Mouse (Mus musculus) megakaryocyte-erythroid progenitor cell, adult 5-6 weeks (primary cell): Measurements from ENCODE around the gene Bbox1. TPM values are rescaled to one million over a fixed set of nuclear protein-coding genes. Genes with fewer than 3 reads are reported as not detected.

Source experiments
- ATAC-seq: replicated peaks from 2 replicates; pipeline ENCODE4 v1.8.0; 2016; ENCODE audit warnings: mild to moderate bottlenecking, inconsistent platforms; ENCODE audit not compliant: severe bottlenecking, poor library complexity, low FRiP score, low TSS enrichment
- total RNA-seq, 2 experiments: library from RNA; stranded (forward) in 1 of 2; stranded (reverse) in 1 of 2; fragments of 200-1000, 215-1000 nt in 1 of 2; fragments of >200 nt in 1 of 2; fragmentation: Nextera tagmentation in 1 of 2; gene quantifications; 2 replicates each; pipeline ENCODE4 v1.2.3; 2014 to 2017

Gene Bbox1
- not detected in 2 replicates for total RNA-seq (2014; fragmentation: Nextera tagmentation)
- total RNA-seq (2017): not detected in 2 replicates

- ATAC-seq: no peak
Measured at GRCm38 (mm10) chr2:110314509-110315155, at the start of gene Bbox1. Bbox1 (minus strand) TSS chr2:110314560.

GRCm38 (mm10) chr2:110363855-110364254 lies 49.5 kb upstream of the Bbox1 start:
- ATAC-seq: no peak

- no peak for ATAC-seq
Measured at GRCm38 (mm10) chr2:110362432-110363283, 48.3 kb upstream of the Bbox1 start, which contains the start of gene Fibin. Fibin (minus strand) TSS chr2:110363183.

GRCm38 (mm10) chr2:110353302-110353970 lies 39.1 kb upstream of the Bbox1 start:
- ATAC-seq: no peak

GRCm38 (mm10) chr2:110351843-110352251 lies 37.5 kb upstream of the Bbox1 start:
- no peak for ATAC-seq

- no peak for ATAC-seq
Measured at GRCm38 (mm10) chr2:110351406-110351805, 37.0 kb upstream of the Bbox1 start.

- ATAC-seq: no peak
Measured at GRCm38 (mm10) chr2:110328953-110329352, 14.6 kb upstream of the Bbox1 start.

GRCm38 (mm10) chr2:110319949-110320348 lies 5.6 kb upstream of the Bbox1 start:
- no peak for ATAC-seq

GRCm38 (mm10) chr2:110319266-110319665 lies 4.9 kb upstream of the Bbox1 start:
- ATAC-seq: no peak

- no peak for ATAC-seq
Measured at GRCm38 (mm10) chr2:110318719-110319118, 4.4 kb upstream of the Bbox1 start.

GRCm38 (mm10) chr2:110316116-110316883 lies 1.9 kb upstream of the Bbox1 start:
- ATAC-seq: no peak

- no peak for ATAC-seq
Measured at GRCm38 (mm10) chr2:110314074-110314473, 286 bp downstream of the Bbox1 start.

GRCm38 (mm10) chr2:110313305-110313824 lies 995 bp downstream of the Bbox1 start:
- ATAC-seq: no peak

- no peak for ATAC-seq
Measured at GRCm38 (mm10) chr2:110305358-110306283, 8.7 kb downstream of the Bbox1 start.

- no peak for ATAC-seq
Measured at GRCm38 (mm10) chr2:110302261-110302660, 12.1 kb downstream of the Bbox1 start.

GRCm38 (mm10) chr2:110301314-110301713 lies 13.0 kb downstream of the Bbox1 start:
- ATAC-seq: no peak

- ATAC-seq: no peak
Measured at GRCm38 (mm10) chr2:110294927-110295326, 19.4 kb downstream of the Bbox1 start.

GRCm38 (mm10) chr2:110287959-110288358 lies 26.4 kb downstream of the Bbox1 start:
- ATAC-seq: no peak
